Mouse (Mus musculus): ENCODE measurements around the gene Gm10192.

GRCm38 (mm10) chr4:97180396-97180795, 2.6 kb downstream of the Gm10192 start:
- TF ChIP-seq CTCF (conservative IDR thresholded peaks at IDR 0.05; ENCODE audit: insufficient read depth, insufficient read length, low read depth, low read length) (no peak), POLR2A (IDR thresholded peaks at IDR 0.05; ENCODE audit: low read depth, low read length) (no peak)

All from kidney, adult 2 months (tissue).